Mouse (Mus musculus): ENCODE data around the gene Esr1.
"Not testable (repeated sequence)": the region's sequence is repeated elsewhere in the genome, so short reads cannot be mapped to it uniquely, and the experiment has no call there.

The Esr1 gene

GRCm38 (mm10) chr10:4611386-4612155 lies at the start of gene Esr1:
Gene Esr1 (plus strand): TSS chr10:4611593.
- peak; percentile 29 to 42 for DNase-seq

DNA sequence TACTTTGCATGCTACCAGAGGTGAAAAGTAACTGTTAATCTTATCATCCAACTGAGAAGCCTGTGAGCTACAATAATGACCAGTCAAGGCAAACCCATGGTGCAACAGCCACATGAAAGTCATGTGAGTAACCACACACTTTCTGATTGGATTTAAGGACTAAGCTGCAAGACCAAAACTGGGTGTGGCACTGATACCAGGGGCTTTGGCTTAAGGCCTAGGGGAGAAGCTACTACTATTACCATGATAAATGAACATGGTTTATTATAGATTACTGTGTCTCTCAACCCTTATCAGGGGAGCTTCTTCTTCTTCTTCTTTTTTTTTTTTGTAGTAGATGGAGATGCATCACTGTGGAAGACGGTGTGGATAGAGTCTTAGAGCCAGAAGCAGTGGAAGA lies 46.2 kb upstream of the Esr1 start:
- no peak for DNase-seq

GRCm38 (mm10) chr10:4570778-4571177 lies 40.6 kb upstream of the Esr1 start:
- DNase-seq = no peak

- DNase-seq = no peak
These were observed 40.1 kb upstream of the Esr1 start for GRCm38 (mm10) chr10:4571304-4571703.

- no peak for DNase-seq
These were observed 29.5 kb upstream of the Esr1 start for GRCm38 (mm10) chr10:4581905-4582304.

GRCm38 (mm10) chr10:4586691-4587090 lies 24.7 kb upstream of the Esr1 start:
- DNase-seq = no peak

DNA sequence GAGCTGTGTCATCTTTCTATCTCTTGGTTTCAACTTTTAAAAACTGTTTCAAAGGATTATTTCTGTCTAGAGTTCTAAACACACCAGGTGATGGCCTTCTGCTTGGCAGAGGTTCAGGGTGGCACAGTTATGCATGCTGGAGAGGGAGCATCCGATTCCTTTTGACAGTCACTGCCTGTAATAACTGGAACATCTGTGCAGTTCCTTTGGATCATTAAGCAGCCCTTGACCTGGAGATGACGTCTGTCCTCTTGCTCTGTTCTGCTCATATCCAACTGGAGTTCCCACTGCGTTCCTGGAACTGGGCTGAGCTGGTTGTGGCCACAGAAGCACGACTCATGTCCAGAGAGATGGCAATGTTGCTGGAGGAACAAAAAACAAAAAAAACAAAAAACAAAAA lies 21.8 kb upstream of the Esr1 start:
- peak; percentile 9 to 12 for DNase-seq

DNA sequence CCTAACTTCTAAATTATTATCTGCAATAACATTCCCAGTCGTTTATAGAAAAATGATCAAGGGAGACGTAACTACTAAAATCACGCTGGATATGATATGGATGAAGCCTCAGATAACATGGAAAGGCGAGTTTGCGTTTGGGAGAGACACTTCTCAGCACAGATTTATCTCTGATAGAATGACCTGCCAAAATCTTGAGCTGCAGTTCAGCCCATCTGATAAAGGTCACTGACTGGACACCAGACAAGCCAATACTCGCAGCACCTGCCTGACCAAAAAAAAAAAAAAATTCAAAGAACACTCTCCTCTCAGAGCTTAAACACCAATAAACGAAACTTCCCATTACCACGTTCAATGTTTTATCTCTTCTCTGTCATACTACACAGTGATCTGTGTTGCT lies 20.4 kb upstream of the Esr1 start:
- DNase-seq = no peak

GRCm38 (mm10) chr10:4593828-4594227 lies 17.6 kb upstream of the Esr1 start:
- DNase-seq = peak in 1 of 2 experiments; percentile 35

GRCm38 (mm10) chr10:4597211-4597610 lies 14.2 kb upstream of the Esr1 start:
- DNase-seq = no peak

DNA sequence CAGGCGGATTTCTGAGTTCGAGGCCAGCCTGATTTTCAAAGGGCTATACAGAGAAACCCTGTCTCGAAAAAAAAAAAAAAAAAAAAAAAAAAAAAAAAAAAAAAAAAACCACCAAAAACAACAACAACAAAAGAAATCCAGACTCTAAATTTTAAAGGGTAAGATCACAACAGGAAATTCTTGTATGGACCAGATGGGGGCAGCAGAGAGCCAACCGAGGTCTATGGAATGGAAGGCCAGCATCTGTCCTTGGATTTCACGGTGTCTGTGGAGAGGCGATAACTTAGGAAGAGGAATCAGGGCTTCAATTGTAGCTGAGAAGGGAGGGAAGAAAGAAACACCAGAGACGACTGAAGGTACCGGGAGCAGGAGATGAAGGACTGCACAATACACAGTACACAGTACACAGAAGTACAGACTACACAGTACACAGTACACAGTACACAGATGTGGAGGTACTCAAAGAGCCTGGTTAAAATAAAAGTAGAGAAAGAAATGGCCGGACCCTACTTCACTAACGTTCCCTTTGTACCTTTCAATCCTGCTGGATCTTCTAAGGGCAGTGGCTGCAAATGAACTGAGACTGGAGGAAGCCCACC lies 13.1 kb upstream of the Esr1 start:
- peak; percentile 52 to 84 for DNase-seq

DNA sequence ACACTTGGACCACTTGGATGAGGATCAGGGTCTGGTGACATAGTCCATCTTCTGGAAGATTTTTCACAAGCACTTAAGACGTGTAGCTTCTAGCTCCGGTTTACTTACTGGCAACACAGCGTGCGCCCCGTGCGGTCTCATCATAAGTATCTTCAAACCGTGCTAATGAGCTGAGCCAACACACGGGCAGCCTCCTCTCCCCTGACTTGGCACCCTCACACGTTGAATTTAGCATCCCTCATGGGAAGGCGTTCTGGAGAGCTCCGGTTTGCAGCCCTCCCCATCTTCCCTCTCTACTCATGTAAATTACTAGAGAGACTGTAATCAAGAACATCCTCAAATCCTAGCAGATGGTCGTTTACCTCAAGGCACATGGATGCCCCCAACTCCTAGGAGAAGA lies 12.5 kb upstream of the Esr1 start:
- no peak for DNase-seq

DNA sequence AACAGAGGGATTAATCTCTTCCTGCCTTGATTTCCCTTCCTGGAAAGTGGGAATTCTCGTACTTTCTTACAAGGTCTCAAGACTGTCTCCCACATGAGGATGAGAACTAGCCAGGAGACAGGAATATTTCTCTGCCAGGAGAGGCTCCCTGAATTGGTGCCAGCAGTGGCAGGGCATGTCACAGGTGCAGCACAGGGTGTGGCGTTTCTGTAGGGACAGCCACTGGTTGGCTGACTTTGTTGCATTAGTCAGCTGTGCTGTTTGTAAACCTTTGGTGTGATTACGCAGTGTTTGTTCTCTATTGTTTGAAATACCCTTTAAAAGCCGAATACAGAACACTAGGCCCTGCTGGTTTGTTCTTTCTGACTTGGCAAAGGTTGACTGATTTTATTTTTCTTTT lies 11.8 kb upstream of the Esr1 start:
- DNase-seq = no peak

- no peak for DNase-seq
These were observed 10.5 kb upstream of the Esr1 start for GRCm38 (mm10) chr10:4600796-4601474.

DNA sequence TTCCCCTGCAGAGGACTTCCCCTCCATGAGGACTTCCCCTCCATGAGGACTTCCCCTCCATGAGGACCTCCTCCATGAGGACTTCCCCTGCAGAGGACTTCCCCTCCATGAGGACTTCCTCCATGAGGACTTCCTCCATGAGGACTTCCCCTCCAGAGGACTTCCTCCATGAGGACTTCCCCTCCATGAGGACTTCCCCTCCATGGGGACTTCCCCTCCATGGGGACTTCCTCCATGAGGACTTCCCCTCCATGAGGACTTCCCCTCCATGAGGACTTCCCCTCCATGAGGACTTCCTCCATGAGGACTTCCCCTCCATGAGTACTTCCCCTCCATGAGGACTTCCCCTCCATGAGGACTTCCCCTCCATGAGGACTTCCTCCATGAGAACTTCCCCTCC lies 9.8 kb upstream of the Esr1 start:
- DNase-seq = not testable (repeated sequence)

GRCm38 (mm10) chr10:4602466-4602865 lies 8.9 kb upstream of the Esr1 start:
- DNase-seq = no peak

DNA sequence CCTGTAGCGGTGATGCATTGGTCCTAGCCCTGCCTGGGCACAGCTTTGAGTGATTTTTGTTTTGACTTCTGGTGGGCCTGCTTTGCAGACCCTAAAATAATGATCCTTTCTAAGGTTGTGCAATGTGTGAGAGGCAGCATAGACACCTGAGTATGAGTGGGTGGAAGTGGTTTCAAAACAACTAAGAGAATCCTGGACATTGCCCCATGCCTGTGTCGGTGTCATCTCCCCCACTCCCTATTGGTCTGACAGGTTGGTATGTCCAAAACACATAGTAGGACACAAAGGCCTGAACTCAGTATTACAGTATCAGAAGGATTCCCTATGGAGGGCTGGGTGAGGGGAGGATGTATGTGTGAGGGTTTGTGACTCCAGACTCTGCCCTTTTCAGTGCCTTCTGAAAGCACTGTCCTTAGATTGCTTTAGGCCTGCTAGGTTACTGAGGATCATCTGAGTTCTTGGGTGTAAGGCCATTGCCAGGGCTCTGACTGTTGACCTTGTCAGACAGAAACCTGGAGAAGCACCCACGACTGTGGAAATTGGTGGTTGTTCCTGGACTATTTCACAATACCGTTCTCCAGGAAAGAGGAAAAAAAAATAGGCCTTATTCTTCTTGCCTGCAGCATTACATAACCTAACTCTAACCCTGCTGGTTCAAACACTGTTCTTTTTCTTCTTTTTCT lies 6.7 kb upstream of the Esr1 start:
- DNase-seq = no peak

DNA sequence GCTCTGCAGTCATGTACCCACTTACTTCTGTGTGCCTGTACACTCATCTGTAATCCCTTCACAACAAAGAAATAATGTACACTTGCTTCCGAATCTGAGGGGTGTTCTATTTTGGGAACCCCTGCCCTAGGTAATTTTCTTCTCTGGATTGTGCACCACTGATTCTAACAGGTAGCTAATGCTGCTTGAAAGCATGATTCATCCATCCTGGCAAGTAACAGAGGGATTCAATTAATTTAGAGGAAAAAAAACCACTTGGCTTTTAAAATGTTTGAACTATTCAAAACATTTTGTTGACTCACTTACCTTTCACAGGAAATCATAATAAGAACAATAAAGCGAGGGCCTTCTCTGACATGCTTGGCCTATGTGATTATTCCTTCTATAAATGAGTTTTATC lies 1.2 kb upstream of the Esr1 start:
- no peak for DNase-seq

DNA sequence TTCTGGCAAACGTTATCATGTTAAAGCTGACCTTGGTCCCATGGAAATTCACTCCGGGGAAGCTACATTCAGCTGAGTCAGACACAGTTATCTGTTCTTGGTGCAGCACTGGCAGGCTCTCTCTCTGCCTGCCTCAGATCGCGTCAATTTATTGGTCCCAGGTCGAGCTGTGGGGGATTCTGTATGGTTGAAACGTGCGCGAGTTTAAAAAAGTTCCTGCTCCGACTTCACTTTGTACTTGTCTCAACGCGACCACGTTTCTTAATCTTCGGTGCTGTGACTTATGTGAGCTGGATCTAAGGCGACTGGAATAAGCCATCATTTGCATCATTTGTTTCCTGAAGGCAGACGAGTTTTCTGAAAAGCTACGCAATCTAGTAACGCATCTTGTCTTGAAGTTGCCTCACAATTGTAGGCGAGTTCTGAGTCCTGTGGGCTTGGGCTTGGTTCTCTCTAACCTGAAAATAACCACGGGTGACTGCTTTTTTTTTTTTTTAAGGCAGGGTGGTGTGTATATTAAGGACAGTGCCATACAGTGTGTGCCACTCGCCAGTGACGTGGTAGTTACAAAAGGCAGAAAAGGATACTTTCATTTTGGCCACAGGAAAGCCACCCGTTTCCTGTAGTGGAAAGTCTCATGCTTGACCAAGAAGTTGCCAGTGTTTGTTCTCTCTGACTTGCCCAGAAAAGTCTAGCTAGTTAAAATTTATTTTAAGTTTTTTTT lies 1.1 kb downstream of the Esr1 start:
- peak in 1 of 2 experiments; percentile 28 for DNase-seq

GRCm38 (mm10) chr10:4618026-4618425 lies 6.6 kb downstream of the Esr1 start:
- DNase-seq = peak in 1 of 2 experiments; percentile 30

GRCm38 (mm10) chr10:4618686-4619085 lies 7.3 kb downstream of the Esr1 start:
- peak; percentile 60 to 70 for DNase-seq

DNA sequence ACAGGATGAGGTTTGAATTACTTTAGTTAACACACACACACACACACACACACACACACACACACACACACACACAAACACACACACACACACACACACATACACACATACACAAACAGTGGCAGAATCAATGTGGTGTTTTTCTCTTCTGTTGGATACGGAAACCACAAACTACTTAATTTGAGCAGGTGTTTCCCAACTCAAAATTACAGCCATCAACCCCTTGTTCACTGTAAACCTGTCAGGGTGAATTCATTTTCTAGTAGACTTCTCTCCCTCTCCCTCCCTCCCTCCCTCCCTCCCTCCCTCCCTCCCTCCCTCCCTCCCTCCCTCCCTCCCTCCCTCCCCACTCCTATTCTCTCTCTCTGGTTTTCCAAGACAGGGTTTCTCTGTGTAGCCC lies 8.0 kb downstream of the Esr1 start:
- not testable (repeated sequence) for DNase-seq
